Mouse (Mus musculus): ENCODE measurements at regions not wholly inside any gene's neighbourhood (a gene's known extent, or its start where the extent isn't known, plus 50 kb on each side); places are given as distances from the start of the nearest gene placed in this dataset.
A peak's percentile ranks its signal among the peaks of the same experiment; 100 is the strongest.

DNA sequence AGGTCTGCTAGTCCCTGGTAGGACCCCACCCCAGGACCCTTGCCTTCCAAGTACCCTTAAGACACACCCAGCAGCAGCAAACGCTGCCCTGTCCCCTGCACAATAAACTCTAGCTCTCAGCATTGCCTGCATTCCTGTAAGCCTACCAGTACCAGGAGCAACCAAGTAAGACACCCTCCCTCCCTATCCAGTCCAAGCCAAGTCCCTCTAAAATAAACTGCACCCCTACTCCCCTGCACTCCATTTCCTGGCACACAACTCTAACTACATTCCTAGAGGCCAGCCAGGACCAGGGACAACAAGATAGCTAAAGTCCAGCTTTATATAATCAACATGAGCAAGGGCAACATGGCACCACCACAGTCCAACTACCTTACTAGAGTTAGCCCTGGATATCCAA is 103.5 kb downstream of the Ids start:
- TF ChIP-seq CTCF (IDR thresholded peaks at IDR 0.05; ENCODE audit: borderline replicate concordance, insufficient read depth, low read depth, low read length) (no peak), POLR2A (IDR thresholded peaks at IDR 0.05; ENCODE audit: borderline replicate concordance, insufficient read depth, low read length) (no peak)
- no peak for DNase-seq
- H3K27me3 ChIP-seq (ENCODE audit: control insufficient read depth, insufficient read depth, low read length) = no peaks in the 10 kb centered on the region
- no peak overlapping the region for H3K27ac ChIP-seq (ENCODE audit: insufficient read depth, low read length)
- WGBS = 75% methylated on average over 1 of the region's 1 CpGs
- no peaks in the 10 kb centered on the region for H3K4me1 ChIP-seq (ENCODE audit: control insufficient read depth, insufficient read depth, low read length)
- H3K4me3 ChIP-seq (replicated peaks; ENCODE audit: insufficient read depth, low read depth, low read length) = no peak overlapping the region

GRCm38 (mm10) chrX:70216011-70216410 is 148.9 kb downstream of the Ids start:
- no peaks in the 10 kb centered on the region for H3K27me3 ChIP-seq (ENCODE audit: control insufficient read depth, insufficient read depth, low read length)
- TF ChIP-seq CTCF (IDR thresholded peaks at IDR 0.05; ENCODE audit: borderline replicate concordance, insufficient read depth, low read depth, low read length) = no peak
- TF ChIP-seq POLR2A (IDR thresholded peaks at IDR 0.05; ENCODE audit: borderline replicate concordance, insufficient read depth, low read length) = no peak
- H3K27ac ChIP-seq (ENCODE audit: insufficient read depth, low read length) = no peak overlapping the region
- H3K4me3 ChIP-seq (replicated peaks; ENCODE audit: insufficient read depth, low read depth, low read length) = no peak overlapping the region
- 72% methylated on average over 1 of the region's 1 CpGs for WGBS
- no peak for DNase-seq
- no peaks in the 10 kb centered on the region for H3K4me1 ChIP-seq (ENCODE audit: control insufficient read depth, insufficient read depth, low read length)

GRCm38 (mm10) chrX:70184427-70185090 is 180.3 kb downstream of the Ids start:
- H3K4me3 ChIP-seq (replicated peaks; ENCODE audit: insufficient read depth, low read depth, low read length) = no peak overlapping the region
- WGBS = 92% methylated on average over 1 of the region's 1 CpGs
- no peak overlapping the region for H3K27ac ChIP-seq (ENCODE audit: insufficient read depth, low read length)
- DNase-seq = no peak
- H3K27me3 ChIP-seq (ENCODE audit: control insufficient read depth, insufficient read depth, low read length) = no peaks in the 10 kb centered on the region
- no peaks in the 10 kb centered on the region for H3K4me1 ChIP-seq (ENCODE audit: control insufficient read depth, insufficient read depth, low read length)
- TF ChIP-seq CTCF (IDR thresholded peaks at IDR 0.05; ENCODE audit: borderline replicate concordance, insufficient read depth, low read depth, low read length) = no peak
- no peak for TF ChIP-seq POLR2A (IDR thresholded peaks at IDR 0.05; ENCODE audit: borderline replicate concordance, insufficient read depth, low read length)

DNA sequence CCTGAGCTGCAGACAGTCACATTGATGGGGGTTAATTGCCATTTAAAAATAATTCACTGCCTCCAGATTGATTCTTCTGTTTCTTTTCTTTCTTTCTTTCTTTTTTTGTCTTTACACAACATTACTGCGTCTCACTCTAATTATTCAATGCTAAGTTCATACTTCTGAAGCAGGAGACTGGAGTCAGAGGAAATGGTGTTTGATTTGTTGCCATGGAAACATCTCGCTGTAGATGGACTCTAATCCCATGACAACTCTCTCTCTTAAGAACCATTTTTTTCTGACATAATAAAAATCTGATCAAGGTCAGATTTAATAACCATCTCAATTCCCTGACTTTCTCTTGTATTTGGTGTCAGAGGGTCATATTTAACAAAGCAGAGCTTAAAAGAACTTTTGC is 195.1 kb downstream of the Ids start:
- Histone ChIP-seq H3K4me1 (ENCODE audit: control insufficient read depth, insufficient read depth, low read length) (no peaks in the 10 kb centered on the region), H3K27me3 (ENCODE audit: control insufficient read depth, insufficient read depth, low read length) (no peaks in the 10 kb centered on the region), H3K4me3 (replicated peaks; ENCODE audit: insufficient read depth, low read depth, low read length) (no peak overlapping the region), H3K27ac (ENCODE audit: insufficient read depth, low read length) (no peak overlapping the region)
- TF ChIP-seq POLR2A (IDR thresholded peaks at IDR 0.05; ENCODE audit: borderline replicate concordance, insufficient read depth, low read length) = no peak
- DNase-seq = no peak
- WGBS = 40% methylated on average over 2 of the region's 2 CpGs

DNA sequence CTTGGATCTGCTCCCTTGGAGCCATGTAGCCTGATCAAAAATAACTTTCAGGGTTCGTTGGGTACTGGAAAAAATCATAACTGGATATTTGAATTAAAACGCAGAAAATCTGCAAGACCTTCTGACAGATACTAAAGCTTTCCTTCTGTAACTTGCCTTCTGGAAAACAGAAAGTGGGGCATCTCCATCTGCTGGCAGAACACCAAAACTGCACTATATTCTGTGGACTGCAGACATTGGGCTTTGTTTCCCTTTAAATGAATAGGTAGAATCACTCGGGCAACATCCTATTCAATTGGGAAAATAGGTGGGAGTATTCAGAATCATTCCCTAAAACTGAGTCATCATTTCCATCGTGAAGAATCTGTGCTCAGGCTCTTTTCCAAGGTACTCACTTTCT is 203.9 kb downstream of the Ids start:
- Histone ChIP-seq H3K27me3 (ENCODE audit: control insufficient read depth, insufficient read depth, low read length) (no peaks in the 10 kb centered on the region), H3K27ac (ENCODE audit: insufficient read depth, low read length) (no peak overlapping the region), H3K4me3 (replicated peaks; ENCODE audit: insufficient read depth, low read depth, low read length) (no peak overlapping the region), H3K4me1 (ENCODE audit: control insufficient read depth, insufficient read depth, low read length) (no peaks in the 10 kb centered on the region)
- TF ChIP-seq POLR2A (IDR thresholded peaks at IDR 0.05; ENCODE audit: borderline replicate concordance, insufficient read depth, low read length) = no peak
- no peak for TF ChIP-seq CTCF (IDR thresholded peaks at IDR 0.05; ENCODE audit: borderline replicate concordance, insufficient read depth, low read depth, low read length)
- peak; percentile 8 to 10 for DNase-seq
- 5% methylated on average over 4 of the region's 4 CpGs for WGBS
